Mouse (Mus musculus) retina, postnatal 1 day (tissue): ENCODE data around the gene Ugt1a10.
A peak's percentile ranks its signal among the peaks of the same experiment; 100 is the strongest.
"Not testable (repeated sequence)": the region's sequence is repeated elsewhere in the genome, so short reads cannot be mapped to it uniquely, and the experiment has no call there.

Experiments
- DNase-seq: peaks from one replicate; pipeline ENCODE4 v3.0.0-alpha.2; 2012

The Ugt1a10 gene

DNA sequence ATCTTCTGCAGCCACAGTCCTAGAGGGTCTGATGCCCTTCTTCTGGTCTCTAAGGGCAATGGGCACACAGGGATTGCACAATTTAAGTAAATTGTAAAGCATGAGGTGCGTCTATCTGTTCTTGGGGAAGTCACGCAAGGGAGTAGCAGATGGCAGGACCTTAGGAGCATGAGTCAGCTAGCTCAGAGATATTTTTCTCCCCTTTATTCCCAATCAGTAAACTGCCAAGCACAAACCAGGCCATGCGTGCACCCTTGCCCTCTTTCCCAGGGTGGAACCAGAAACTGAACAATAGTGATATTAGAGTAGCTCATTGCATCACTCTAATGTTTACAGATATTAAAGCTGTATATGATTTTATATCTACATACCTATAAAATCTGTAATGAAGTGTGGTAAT lies 43.4 kb downstream of the Ugt1a10 start:
- DNase-seq: not testable (repeated sequence)

GRCm38 (mm10) chr1:88099691-88100090 lies 44.5 kb downstream of the Ugt1a10 start:
- not testable (repeated sequence) for DNase-seq

- not testable (repeated sequence) for DNase-seq
These were observed 47.8 kb downstream of the Ugt1a10 start, which contains the start of gene Ugt1a6b for GRCm38 (mm10) chr1:88103019-88103418. Gene Ugt1a6b, plus strand, starts transcription at chr1:88103252.

GRCm38 (mm10) chr1:88103697-88104468 lies 48.7 kb downstream of the Ugt1a10 start:
- not testable (repeated sequence) for DNase-seq

DNA sequence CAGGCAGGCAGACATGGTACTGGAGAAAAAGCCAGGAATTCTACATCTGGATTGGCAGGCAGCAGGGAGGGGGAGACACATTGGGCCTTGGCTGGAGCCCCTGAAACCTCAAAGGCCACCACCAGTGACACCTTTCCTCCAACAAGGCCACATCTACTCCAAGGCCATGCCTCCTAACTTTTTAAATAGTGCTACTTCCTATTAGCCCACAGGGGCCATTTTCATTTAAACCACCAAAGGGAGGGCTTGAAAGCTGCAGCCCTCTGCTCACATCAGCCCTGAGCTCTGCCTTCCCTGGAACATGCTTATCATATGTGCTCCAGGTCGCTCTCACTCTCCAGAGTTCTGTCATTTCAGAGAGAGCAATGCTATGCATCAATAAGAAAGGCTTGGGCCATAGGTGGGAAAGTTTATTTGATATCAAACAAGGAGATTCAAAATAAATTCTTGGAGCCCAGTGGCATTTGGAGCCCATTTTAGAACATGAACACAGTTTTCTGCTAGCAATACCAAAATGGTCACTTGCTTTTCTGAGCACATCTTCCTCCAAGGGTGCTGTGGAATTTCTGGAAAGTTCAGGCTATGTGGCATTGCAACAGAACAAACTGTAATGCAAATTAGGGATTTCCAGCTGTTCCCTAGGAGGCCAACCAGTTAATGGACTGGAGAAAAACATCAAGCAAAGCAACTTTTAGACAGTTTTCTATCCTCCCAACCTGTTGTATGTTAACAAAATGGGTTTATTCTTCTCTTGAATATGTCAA lies 49.7 kb downstream of the Ugt1a10 start:
- no peak for DNase-seq

DNA sequence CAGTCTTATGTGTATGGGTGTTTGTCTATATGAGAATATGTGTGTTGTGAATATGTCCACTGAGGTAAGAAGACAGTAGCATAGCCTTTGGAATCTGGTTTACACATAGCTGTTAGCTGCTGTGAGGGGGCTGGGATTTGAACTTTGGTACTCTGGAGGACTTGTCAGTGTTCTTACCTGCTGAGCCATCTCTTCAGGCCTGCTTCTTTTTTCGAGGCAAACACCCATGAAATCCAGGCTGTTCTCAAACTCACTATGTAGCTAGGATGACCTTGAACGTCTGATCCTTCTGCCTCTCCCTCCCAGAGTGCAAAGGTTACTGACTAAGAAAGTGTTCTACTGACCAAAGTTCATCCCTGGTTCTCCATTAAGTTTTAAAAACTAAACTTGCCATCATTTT lies 50.5 kb downstream of the Ugt1a10 start:
- DNase-seq: no peak

DNA sequence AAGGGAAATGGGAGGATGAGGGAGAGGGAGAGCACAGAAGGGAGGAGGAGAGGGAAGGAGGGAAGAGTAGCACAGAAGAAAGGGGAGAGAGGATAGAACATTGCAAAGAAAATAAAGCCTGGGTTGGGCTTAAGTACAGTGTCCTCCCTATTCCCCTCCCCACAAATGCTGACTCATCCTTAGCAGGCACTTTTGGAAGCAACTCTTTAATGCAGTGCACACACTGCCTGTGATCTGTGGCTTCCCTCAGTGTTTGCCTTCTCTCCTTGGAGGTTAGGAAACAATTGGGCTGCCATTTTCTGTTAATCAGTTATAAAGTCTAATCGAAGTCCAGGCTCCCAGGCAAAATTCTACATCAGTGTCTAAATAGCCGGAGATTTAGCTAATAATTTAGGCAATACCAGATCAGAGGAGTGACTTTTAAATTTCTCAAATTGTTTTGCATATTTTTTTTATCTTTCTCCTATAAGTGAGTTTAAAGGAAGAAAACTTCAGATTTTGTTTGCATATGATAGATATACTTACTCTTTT lies 53.9 kb downstream of the Ugt1a10 start:
- not testable (repeated sequence) for DNase-seq

DNA sequence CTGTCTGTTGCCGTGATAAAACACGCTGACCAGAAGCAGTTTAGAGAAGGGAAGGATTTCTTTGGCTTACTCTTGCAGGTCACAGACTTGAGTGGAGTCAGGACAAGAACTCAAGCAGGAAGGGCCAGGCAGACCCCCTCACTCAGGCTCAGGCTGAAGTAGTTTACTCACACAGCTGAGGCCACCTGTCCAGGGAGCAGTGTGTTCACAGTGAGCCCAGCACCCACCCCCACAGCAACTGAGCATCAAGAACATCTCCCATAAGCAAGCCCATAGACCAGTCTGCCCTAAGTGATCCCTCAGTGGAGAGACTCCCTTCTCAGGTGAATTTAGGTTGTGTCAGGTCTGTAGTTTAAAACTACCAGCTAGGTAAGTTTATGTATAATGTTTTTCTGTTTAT lies 54.4 kb downstream of the Ugt1a10 start:
- not testable (repeated sequence) for DNase-seq

GRCm38 (mm10) chr1:88112769-88113168 lies 57.6 kb downstream of the Ugt1a10 start:
- DNase-seq: not testable (repeated sequence)

DNA sequence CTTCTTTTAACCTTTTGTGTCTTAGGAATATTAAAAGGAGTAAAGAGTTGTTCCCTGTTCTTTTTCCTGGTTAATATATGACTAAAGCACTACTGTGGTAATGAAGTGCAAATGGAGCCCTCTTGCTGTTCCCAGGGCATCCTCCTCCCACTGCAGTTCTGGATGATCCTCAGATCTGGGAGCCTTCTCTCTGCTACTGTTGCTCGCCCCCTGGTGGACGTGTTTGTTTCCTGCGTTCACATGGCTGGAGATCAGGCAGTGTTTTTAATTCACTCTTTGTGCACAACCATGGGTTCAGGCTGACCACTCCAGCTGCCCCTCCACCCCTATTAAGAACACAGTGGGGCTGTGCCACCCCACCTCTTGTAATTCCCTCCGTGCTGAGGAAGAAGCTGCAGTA lies 65.4 kb downstream of the Ugt1a10 start:
- DNase-seq: not testable (repeated sequence)

- DNase-seq: peak; percentile 6
These were observed 66.3 kb downstream of the Ugt1a10 start for GRCm38 (mm10) chr1:88121521-88121920.

DNA sequence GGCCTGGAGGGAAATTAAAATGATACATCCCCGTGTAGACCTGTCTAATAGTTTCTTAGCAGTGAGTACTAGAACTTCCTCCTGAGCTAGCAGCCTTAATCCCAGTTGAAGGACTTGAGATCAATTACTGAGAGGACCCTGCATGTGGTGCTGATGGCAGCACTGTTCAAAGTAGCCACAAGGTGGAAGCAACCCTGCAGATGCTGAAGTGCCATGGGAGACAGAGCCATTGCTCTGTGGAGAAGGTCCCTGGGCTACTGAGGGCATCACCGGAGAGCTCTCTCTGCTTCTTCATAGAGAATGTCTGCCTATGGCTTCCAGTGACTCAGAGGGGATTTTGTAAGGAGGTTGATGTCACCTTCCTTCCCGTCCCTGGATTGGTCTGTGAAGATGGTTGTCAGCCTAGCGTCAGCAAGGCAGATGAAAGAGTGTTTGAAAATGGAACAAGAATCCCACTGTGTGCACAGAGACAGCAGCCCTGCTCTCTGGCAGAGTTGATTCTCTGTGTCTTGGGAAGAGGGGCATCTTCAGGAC lies 70.7 kb downstream of the Ugt1a10 start:
- DNase-seq: not testable (repeated sequence)

GRCm38 (mm10) chr1:88129091-88129490 lies 73.9 kb downstream of the Ugt1a10 start:
- not testable (repeated sequence) for DNase-seq

GRCm38 (mm10) chr1:88130223-88130622 lies 75.0 kb downstream of the Ugt1a10 start:
- not testable (repeated sequence) for DNase-seq

- no peak for DNase-seq
These were observed 78.8 kb downstream of the Ugt1a10 start for GRCm38 (mm10) chr1:88133908-88134456.

DNA sequence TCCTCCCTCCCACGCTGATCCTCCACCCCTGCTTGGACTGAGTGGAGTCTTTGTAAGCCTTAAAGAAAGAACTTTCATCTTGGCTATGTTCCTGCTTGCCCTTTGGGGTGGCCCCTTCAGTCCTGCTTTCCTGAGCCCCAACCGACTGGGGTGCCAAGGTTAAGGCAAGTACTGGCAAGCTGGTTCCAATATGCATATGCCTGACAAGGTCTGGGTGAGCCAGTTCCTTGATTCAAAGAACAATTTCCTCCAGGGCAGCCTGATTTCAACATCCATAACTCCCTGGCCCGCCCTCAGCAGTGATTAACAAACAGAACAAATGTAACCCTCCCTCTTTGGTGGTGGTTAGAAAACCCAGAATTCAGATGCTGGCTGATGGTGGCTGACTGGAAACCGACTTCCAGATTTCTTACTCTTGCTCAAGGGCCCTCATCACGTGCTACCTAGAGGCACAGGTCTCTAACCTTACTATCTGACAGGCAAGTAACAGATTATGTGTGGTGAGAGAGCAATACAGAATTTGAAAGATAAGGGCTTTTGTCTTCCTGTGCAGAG lies 79.3 kb downstream of the Ugt1a10 start, which contains the start of gene Ugt1a6a:
Gene Ugt1a6a, plus strand, starts transcription at position 353 of the 555 bp plus-strand sequence.
- not testable (repeated sequence) for DNase-seq

- not testable (repeated sequence) for DNase-seq
These were observed 80.2 kb downstream of the Ugt1a10 start for GRCm38 (mm10) chr1:88135229-88135904.

GRCm38 (mm10) chr1:88136646-88137045 lies 81.5 kb downstream of the Ugt1a10 start:
- DNase-seq: no peak

DNA sequence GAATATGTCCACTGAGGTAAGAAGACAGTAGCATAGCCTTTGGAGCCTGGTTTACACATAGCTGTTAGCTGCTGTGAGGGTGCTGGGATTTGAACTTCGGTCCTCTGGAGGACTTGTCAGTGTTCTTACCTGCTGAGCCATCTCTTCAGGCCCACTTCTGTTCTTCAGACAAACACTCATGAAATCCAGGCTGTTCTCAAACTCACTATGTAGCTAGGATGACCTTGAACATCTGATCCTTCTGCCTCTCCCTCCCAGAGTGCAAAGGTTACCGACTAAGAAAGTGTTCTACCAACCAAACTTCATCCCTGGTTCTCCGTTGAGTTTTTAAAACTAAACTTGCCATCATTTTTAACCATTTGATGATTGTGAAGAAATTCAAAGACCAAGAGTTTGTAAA lies 82.1 kb downstream of the Ugt1a10 start:
- DNase-seq: no peak

GRCm38 (mm10) chr1:88138145-88138544 lies 83.0 kb downstream of the Ugt1a10 start:
- no peak for DNase-seq

DNA sequence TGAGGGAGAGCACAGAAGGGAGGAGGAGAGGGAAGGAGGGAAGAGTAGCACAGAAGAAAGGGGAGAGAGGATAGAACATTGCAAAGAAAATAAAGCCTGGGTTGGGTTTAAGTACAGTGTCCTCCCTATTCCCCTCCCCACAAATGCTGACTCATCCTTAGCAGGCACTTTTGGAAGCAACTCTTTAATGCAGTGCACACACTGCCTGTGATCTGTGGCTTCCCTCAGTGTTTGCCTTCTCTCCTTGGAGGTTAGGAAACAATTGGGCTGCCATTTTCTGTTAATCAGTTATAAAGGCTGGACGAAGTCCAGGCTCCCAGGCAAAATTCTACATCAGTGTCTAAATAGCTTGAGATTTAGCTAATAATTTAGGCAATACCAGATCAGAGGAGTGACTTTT lies 85.3 kb downstream of the Ugt1a10 start:
- DNase-seq: not testable (repeated sequence)
